In genomic region chr5:107102916-107103315, GRCm38 (mm10) we compare ENCODE assay signal across 14 mouse cellular contexts.
A peak's percentile ranks its signal among the peaks of the same experiment; 100 is the strongest.
DNase-seq lines count a peak whose midpoint lies in the region; ATAC-seq and TF ChIP-seq lines count a peak whose summit lies in the region.
"Had no signal": no experiment of that assay in that cellular context is flagged by ENCODE, and none has a peak within 500 bp of the region (broad histone marks: within the 10 kb centered on the region; RNA-seq: fewer than 3 reads in every experiment).

No protein-coding gene starts in this region.

- no peak for TF ChIP-seq CTCF in hindbrain, postnatal 0 days (IDR thresholded peaks at IDR 0.05; ENCODE audit: low read depth)
- TF ChIP-seq CTCF in brain, embryonic 14.5 days (IDR thresholded peaks at IDR 0.05; ENCODE audit: borderline replicate concordance, extremely low read depth, insufficient read depth, insufficient read length), result no peak

- H3K4me1 ChIP-seq in forebrain, embryonic 14.5 days (ENCODE audit: control insufficient read depth, insufficient read depth, low read length), result no peaks in the 10 kb centered on the region
- peaks cover 3% of the 10 kb centered on the region; the same call in 1 of the 2 replicates for H3K4me1 ChIP-seq in forebrain, embryonic 15.5 days
- H3K4me1 ChIP-seq in hindbrain, postnatal 0 days (ENCODE audit: insufficient read depth, low read length), result no peaks in the 10 kb centered on the region
- peaks cover 5% of the 10 kb centered on the region for H3K4me1 ChIP-seq in hindbrain, embryonic 12.5 days
- H3K4me1 ChIP-seq in midbrain, embryonic 16.5 days (ENCODE audit: control insufficient read depth, insufficient read depth, low read length), result no peaks in the 10 kb centered on the region
- H3K4me1 ChIP-seq: forebrain, embryonic 13.5 days had no signal

- no peaks in the 10 kb centered on the region for H3K36me3 ChIP-seq in forebrain, embryonic 14.5 days (ENCODE audit: control insufficient read depth, insufficient read depth, low read length)
- H3K36me3 ChIP-seq in forebrain, embryonic 15.5 days, result no peaks in the 10 kb centered on the region
- no peaks in the 10 kb centered on the region for H3K36me3 ChIP-seq in hindbrain, postnatal 0 days (ENCODE audit: insufficient read depth, low read length)
- no peaks in the 10 kb centered on the region for H3K36me3 ChIP-seq in hindbrain, embryonic 12.5 days
- no peaks in the 10 kb centered on the region for H3K36me3 ChIP-seq in midbrain, embryonic 16.5 days (ENCODE audit: control insufficient read depth, insufficient read depth, low read length)
- H3K36me3 ChIP-seq: embryonic facial prominence, embryonic 10.5 days had no signal

- no peak overlapping the region for H3K4me3 ChIP-seq in forebrain, embryonic 14.5 days (ENCODE audit: low read depth, low read length)
- H3K4me3 ChIP-seq in forebrain, embryonic 15.5 days, result no peak overlapping the region
- no peak overlapping the region for H3K4me3 ChIP-seq in hindbrain, postnatal 0 days (ENCODE audit: low read length)
- no peak overlapping the region for H3K4me3 ChIP-seq in hindbrain, embryonic 12.5 days
- H3K4me3 ChIP-seq in midbrain, embryonic 16.5 days (ENCODE audit: low read depth, low read length), result no peak overlapping the region
- H3K4me3 ChIP-seq: embryonic facial prominence, embryonic 10.5 days; embryonic facial prominence, embryonic 12.5 days; forebrain, embryonic 13.5 days had no signal

- no peaks in the 10 kb centered on the region for H3K27me3 ChIP-seq in forebrain, embryonic 14.5 days (replicated peaks; ENCODE audit: control insufficient read depth, insufficient read depth, low read length)
- no peaks in the 10 kb centered on the region for H3K27me3 ChIP-seq in forebrain, embryonic 15.5 days
- no peaks in the 10 kb centered on the region for H3K27me3 ChIP-seq in hindbrain, postnatal 0 days (ENCODE audit: insufficient read depth, low read length)
- no peaks in the 10 kb centered on the region for H3K27me3 ChIP-seq in hindbrain, embryonic 12.5 days
- no peaks in the 10 kb centered on the region for H3K27me3 ChIP-seq in midbrain, embryonic 16.5 days (ENCODE audit: control insufficient read depth, insufficient read depth, low read depth, low read length)
- H3K27me3 ChIP-seq: embryonic facial prominence, embryonic 12.5 days had no signal

- WGBS in forebrain, embryonic 14.5 days, result 53% methylated on average over 4 of the region's 4 CpGs
- 46% methylated on average over 4 of the region's 4 CpGs for WGBS in forebrain, embryonic 15.5 days
- WGBS in hindbrain, postnatal 0 days, result 45% methylated on average over 4 of the region's 4 CpGs
- 43% methylated on average over 4 of the region's 4 CpGs for WGBS in hindbrain, embryonic 12.5 days
- WGBS in midbrain, embryonic 16.5 days, result 57% methylated on average over 4 of the region's 4 CpGs

- TF ChIP-seq POLR2A in brain, embryonic 14.5 days (IDR thresholded peaks at IDR 0.05; ENCODE audit: borderline replicate concordance, extremely low read depth, insufficient read depth, insufficient read length, poor library complexity, severe bottlenecking), result no peak

- 0 out of 2 replicates have a peak, but pooled peaks have one; percentile 40 for ATAC-seq in forebrain, embryonic 14.5 days
- ATAC-seq in forebrain, embryonic 15.5 days (replicated peaks), result no peak
- ATAC-seq in hindbrain, postnatal 0 days, result 0 out of 2 replicates have a peak, but pooled peaks have one; percentile 21
- ATAC-seq in hindbrain, embryonic 12.5 days (ENCODE audit: low FRiP score), result no peak
- ATAC-seq in midbrain, embryonic 16.5 days, result no peak
- ATAC-seq: forebrain, embryonic 13.5 days; forebrain, postnatal 0 days had no signal

- H3K9me3 ChIP-seq in forebrain, embryonic 14.5 days (replicated peaks; ENCODE audit: control insufficient read depth, low read length), result no peaks in the 10 kb centered on the region
- H3K9me3 ChIP-seq in forebrain, embryonic 15.5 days, result no peaks in the 10 kb centered on the region
- no peaks in the 10 kb centered on the region for H3K9me3 ChIP-seq in hindbrain, postnatal 0 days (ENCODE audit: low read length)
- no peaks in the 10 kb centered on the region for H3K9me3 ChIP-seq in hindbrain, embryonic 12.5 days (replicated peaks)
- H3K9me3 ChIP-seq in midbrain, embryonic 16.5 days (replicated peaks; ENCODE audit: control insufficient read depth, low read length, poor library complexity, severe bottlenecking), result no peaks in the 10 kb centered on the region
- H3K9me3 ChIP-seq: embryonic facial prominence, embryonic 10.5 days; embryonic facial prominence, embryonic 12.5 days; forebrain, embryonic 13.5 days had no signal

- H3K9ac ChIP-seq in forebrain, embryonic 14.5 days (ENCODE audit: low read length), result no peak overlapping the region
- H3K9ac ChIP-seq in forebrain, embryonic 15.5 days (replicated peaks), result no peak overlapping the region
- H3K9ac ChIP-seq in hindbrain, postnatal 0 days (replicated peaks; ENCODE audit: low read length), result no peak overlapping the region
- H3K9ac ChIP-seq in hindbrain, embryonic 12.5 days, result no peak overlapping the region
- no peak overlapping the region for H3K9ac ChIP-seq in midbrain, embryonic 16.5 days (ENCODE audit: low read depth, low read length)
- H3K9ac ChIP-seq: embryonic facial prominence, embryonic 12.5 days; forebrain, embryonic 13.5 days; forebrain, postnatal 0 days had no signal

- no peak overlapping the region for H3K4me2 ChIP-seq in forebrain, embryonic 14.5 days (ENCODE audit: low read length)
- no peak overlapping the region for H3K4me2 ChIP-seq in forebrain, embryonic 15.5 days (replicated peaks)
- no peak overlapping the region for H3K4me2 ChIP-seq in hindbrain, postnatal 0 days (ENCODE audit: low read depth, low read length)
- H3K4me2 ChIP-seq in hindbrain, embryonic 12.5 days (replicated peaks), result no peak overlapping the region
- no peak overlapping the region for H3K4me2 ChIP-seq in midbrain, embryonic 16.5 days (ENCODE audit: low read length)
- H3K4me2 ChIP-seq: embryonic facial prominence, embryonic 12.5 days; forebrain, embryonic 13.5 days had no signal

- DNase-seq in forebrain, embryonic 14.5 days (ENCODE audit: low spot score), result peak; percentile 32
- no peak for DNase-seq in hindbrain, postnatal 0 days (ENCODE audit: low spot score)
- DNase-seq in brain, embryonic 14.5 days (ENCODE audit: low read depth), result peak; percentile 39
- DNase-seq: cerebellum, adult 11-12 months; cerebellum, adult 2 months; cerebellum, adult 9-11 months; cerebellum, postnatal 25 days; forebrain, postnatal 0 days had no signal

- no peak overlapping the region for H3K27ac ChIP-seq in forebrain, embryonic 14.5 days (ENCODE audit: low read depth, low read length)
- no peak overlapping the region for H3K27ac ChIP-seq in forebrain, embryonic 15.5 days (replicated peaks)
- no peak overlapping the region for H3K27ac ChIP-seq in hindbrain, postnatal 0 days
- H3K27ac ChIP-seq in hindbrain, embryonic 12.5 days, result no peak overlapping the region
- no peak overlapping the region for H3K27ac ChIP-seq in midbrain, embryonic 16.5 days (ENCODE audit: low read length)
- H3K27ac ChIP-seq: embryonic facial prominence, embryonic 10.5 days; embryonic facial prominence, embryonic 12.5 days; forebrain, embryonic 13.5 days had no signal

Comparison
In these comparisons a context has a peak if more than half of its experiments do, and no peak if none do; other contexts are left out.
1. ATAC-seq: peak in forebrain, embryonic 14.5 days (single experiment) and hindbrain, postnatal 0 days (single experiment); none in forebrain, embryonic 15.5 days (single experiment), hindbrain, embryonic 12.5 days (single experiment) and midbrain, embryonic 16.5 days (single experiment).